Mouse (Mus musculus): Measurements from ENCODE around the gene Myh7b.

- TF ChIP-seq CTCF (IDR thresholded peaks at IDR 0.05; ENCODE audit: borderline replicate concordance, extremely low read depth, insufficient read depth, insufficient read length) (no peak), POLR2A (IDR thresholded peaks at IDR 0.05; ENCODE audit: borderline replicate concordance, extremely low read depth, insufficient read depth, insufficient read length, poor library complexity, severe bottlenecking) (no peak)
Observed at GRCm38 (mm10) chr2:155671236-155671635, 60.2 kb downstream of the Myh7b start.
